Mouse (Mus musculus) ES-Bruce4 (cell line): ENCODE data around the gene Prpf8.

Experiments used
- CTCF ChIP-seq: IDR thresholded peaks from one replicate; pipeline ENCODE4 v1.8.1; 2011; ENCODE audit warnings: low read depth, low read length
- EP300 ChIP-seq: IDR thresholded peaks from 2 replicates; pipeline ENCODE4 v1.6.1; 2011; ENCODE audit warnings: low read depth, low read length; ENCODE audit not compliant: insufficient read depth
- POLR2A ChIP-seq: IDR thresholded peaks from one replicate; pipeline ENCODE4 v1.8.1; 2011; ENCODE audit warnings: low read length; ENCODE audit not compliant: insufficient read depth

DNA sequence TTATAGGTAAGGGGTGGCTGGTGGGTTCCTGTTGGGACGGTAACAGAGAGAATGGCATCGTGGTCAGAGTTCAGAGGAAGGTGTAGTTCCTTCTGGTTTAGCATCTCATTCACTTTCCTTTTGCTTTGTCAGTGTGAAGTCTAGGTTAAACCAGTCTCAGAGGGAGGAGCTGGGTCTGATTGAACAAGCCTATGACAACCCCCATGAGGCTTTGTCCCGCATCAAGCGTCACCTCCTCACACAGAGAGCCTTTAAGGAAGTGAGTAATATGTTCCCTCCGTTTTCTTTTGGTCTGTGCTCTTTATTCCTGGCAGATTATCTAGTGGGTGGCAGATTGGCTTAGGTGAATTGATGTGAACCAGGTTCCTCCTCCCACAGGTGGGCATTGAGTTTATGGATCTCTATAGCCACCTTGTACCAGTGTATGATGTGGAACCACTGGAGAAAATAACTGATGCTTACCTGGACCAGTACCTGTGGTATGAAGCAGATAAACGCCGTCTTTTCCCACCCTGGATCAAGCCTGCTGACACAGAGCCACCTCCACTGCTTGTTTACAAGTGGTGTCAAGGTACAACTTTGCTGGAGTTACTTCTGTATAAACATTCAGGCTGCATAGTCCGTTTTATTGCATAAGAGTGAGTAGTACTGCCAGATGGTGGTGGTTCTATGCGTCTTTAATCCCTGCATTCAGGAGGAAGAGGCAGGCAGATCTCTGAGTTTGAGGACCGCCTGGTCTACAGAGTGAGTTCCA is 7.9 kb downstream of the Prpf8 start:
- TF ChIP-seq CTCF (no peak), EP300 (no peak), POLR2A (no peak)
